Mouse (Mus musculus) lung, embryonic 15.5 days (tissue): ENCODE data around the gene Lhfpl5. TPM values are rescaled to one million over a fixed set of nuclear protein-coding genes. Genes with fewer than 3 reads are reported as not detected.

Source experiments
- ATAC-seq: fragments of 200-750 bp; cut with Nextera tagmentation; 2 replicates; pipeline ENCODE4 v1.8.0; 2017; ENCODE audit warnings: moderate number of reproducible peaks, borderline replicate concordance; ENCODE audit not compliant: low FRiP score, low TSS enrichment; ENCODE audit errors: extremely low read depth
- H3K27ac ChIP-seq: fragments of 300-500 bp; sonication (generic); 2 replicates; pipeline ENCODE4 v1.5.1; 2015; ENCODE audit warnings: moderate library complexity, mild to moderate bottlenecking, inconsistent platforms
- H3K27me3 ChIP-seq: fragments of 300-500 bp; sonication (generic); 2 replicates; pipeline ENCODE4 v1.6.1; 2015; ENCODE audit warnings: inconsistent platforms
- H3K36me3 ChIP-seq: fragments of 300-500 bp; sonication (generic); 2 replicates; pipeline ENCODE4 v1.6.1; 2015; ENCODE audit warnings: inconsistent platforms
- H3K4me1 ChIP-seq: fragments of 300-500 bp; sonication (generic); 2 replicates; pipeline ENCODE4 v1.6.1; 2015; ENCODE audit warnings: inconsistent platforms
- H3K4me2 ChIP-seq: fragments of 300-500 bp; sonication (generic); 2 replicates; pipeline ENCODE4 v1.6.1; 2015; ENCODE audit warnings: inconsistent platforms, mild to moderate bottlenecking, moderate library complexity
- H3K4me3 ChIP-seq: fragments of 300-500 bp; sonication (generic); 2 replicates; pipeline ENCODE4 v1.5.1; 2015; ENCODE audit warnings: mild to moderate bottlenecking, inconsistent platforms
- H3K9ac ChIP-seq: fragments of 300-500 bp; sonication (generic); 2 replicates; pipeline ENCODE4 v1.6.1; 2015; ENCODE audit warnings: inconsistent platforms
- H3K9me3 ChIP-seq: fragments of 300-500 bp; sonication (generic); 2 replicates; pipeline ENCODE4 v1.6.1; 2016; ENCODE audit warnings: inconsistent platforms
- WGBS: fragments of 180-500 bp; shearing (Covaris S2); methylation state at CpG from one replicate; pipeline ENCODE4 v1.1.7; 2015; 5-methylcytosine and 5-hydroxymethylcytosine counted together
- polyA plus RNA-seq: library from polyadenylated mRNA; unstranded; fragments of >200 nt; fragmentation: Nextera tagmentation; extraction: Ambion mirVana; gene quantifications from 2 replicates; pipeline ENCODE4 v1.2.1, GENCODE M21; 2015

Lhfpl5 gene
- polyA plus RNA-seq, 1 experiment from 2014 or later = 0.57 TPM

GRCm38 (mm10) chr17:28580396-28580795, 5.0 kb downstream of the Lhfpl5 start:
- Histone ChIP-seq H3K27ac (no peak overlapping the region), H3K36me3 (no peaks in the 10 kb centered on the region), H3K4me2 (no peak overlapping the region), H3K4me3 (no peak overlapping the region), H3K9ac (no peak overlapping the region), H3K27me3 (peaks cover 3% of the 10 kb centered on the region; the same call in 1 of the 2 replicates), H3K9me3 (no peaks in the 10 kb centered on the region), H3K4me1 (peaks cover 5% of the 10 kb centered on the region; the same call in 1 of the 2 replicates)
- 4% methylated on average over 9 of the region's 9 CpGs for WGBS
- 0 out of 2 replicates have a peak, but pooled peaks have one; percentile 45 for ATAC-seq

- WGBS = 47% methylated on average over 2 of the region's 2 CpGs
- Histone ChIP-seq H3K9me3 (no peaks in the 10 kb centered on the region), H3K27me3 (no peaks in the 10 kb centered on the region), H3K4me2 (no peak overlapping the region), H3K27ac (no peak overlapping the region), H3K9ac (no peak overlapping the region), H3K36me3 (no peaks in the 10 kb centered on the region), H3K4me3 (no peak overlapping the region), H3K4me1 (no peaks in the 10 kb centered on the region)
- no peak for ATAC-seq
These were observed 5.6 kb downstream of the Lhfpl5 start for GRCm38 (mm10) chr17:28581056-28581455.

GRCm38 (mm10) chr17:28586509-28586908, 11.1 kb downstream of the Lhfpl5 start:
- Histone ChIP-seq H3K9ac (no peak overlapping the region), H3K4me1 (no peaks in the 10 kb centered on the region), H3K4me3 (no peak overlapping the region), H3K36me3 (peaks cover 36% of the 10 kb centered on the region), H3K27ac (no peak overlapping the region), H3K27me3 (no peaks in the 10 kb centered on the region), H3K4me2 (no peak overlapping the region), H3K9me3 (no peaks in the 10 kb centered on the region)
- 71% methylated on average over 3 of the region's 3 CpGs for WGBS
- ATAC-seq = peak; percentile 35; the same call in 1 of the 2 replicates

- 81% methylated on average over 2 of the region's 2 CpGs for WGBS
- Histone ChIP-seq H3K9ac (no peak overlapping the region), H3K27ac (no peak overlapping the region), H3K4me1 (no peaks in the 10 kb centered on the region), H3K4me2 (no peak overlapping the region), H3K9me3 (no peaks in the 10 kb centered on the region), H3K27me3 (no peaks in the 10 kb centered on the region), H3K36me3 (peaks cover 57% of the 10 kb centered on the region), H3K4me3 (no peak overlapping the region)
- ATAC-seq = no peak
These were observed 13.2 kb downstream of the Lhfpl5 start for GRCm38 (mm10) chr17:28588591-28588990.

GRCm38 (mm10) chr17:28590596-28590995, 15.2 kb downstream of the Lhfpl5 start:
- Histone ChIP-seq H3K27ac (no peak overlapping the region), H3K36me3 (peaks cover 67% of the 10 kb centered on the region)
- WGBS = 79% methylated on average over 3 of the region's 3 CpGs

GRCm38 (mm10) chr17:28591476-28591875, 16.0 kb downstream of the Lhfpl5 start:
- no peak for ATAC-seq
- Histone ChIP-seq H3K9ac (no peak overlapping the region), H3K4me3 (no peak overlapping the region), H3K27me3 (no peaks in the 10 kb centered on the region), H3K4me2 (no peak overlapping the region), H3K9me3 (no peaks in the 10 kb centered on the region), H3K36me3 (peaks cover 76% of the 10 kb centered on the region), H3K27ac (no peak overlapping the region), H3K4me1 (no peaks in the 10 kb centered on the region)
- 86% methylated on average over 5 of the region's 5 CpGs for WGBS

More at GRCm38 (mm10) chr17:28590596-28590995, 15.2 kb downstream of the Lhfpl5 start:
- Histone ChIP-seq H3K4me2 (no peak overlapping the region), H3K4me3 (no peak overlapping the region), H3K27me3 (no peaks in the 10 kb centered on the region), H3K9ac (no peak overlapping the region), H3K9me3 (no peaks in the 10 kb centered on the region), H3K4me1 (no peaks in the 10 kb centered on the region)
- no peak for ATAC-seq

- WGBS = 11% methylated on average over 4 of the region's 4 CpGs
- Histone ChIP-seq H3K4me1 (no peaks in the 10 kb centered on the region), H3K27ac (no peak overlapping the region), H3K36me3 (peaks cover 85% of the 10 kb centered on the region), H3K27me3 (no peaks in the 10 kb centered on the region), H3K4me2 (no peak overlapping the region), H3K4me3 (no peak overlapping the region), H3K9ac (no peak overlapping the region), H3K9me3 (no peaks in the 10 kb centered on the region)
- no peak for ATAC-seq
These were observed 17.6 kb downstream of the Lhfpl5 start for GRCm38 (mm10) chr17:28592998-28593397.

- no peak overlapping the region for H3K4me2 ChIP-seq
- H3K9ac ChIP-seq = no peak overlapping the region
- H3K36me3 ChIP-seq = peaks cover 82% of the 10 kb centered on the region
- WGBS = 69% methylated on average over 4 of the region's 4 CpGs
- no peak overlapping the region for H3K27ac ChIP-seq
- H3K4me1 ChIP-seq = no peaks in the 10 kb centered on the region
- H3K4me3 ChIP-seq = no peak overlapping the region
- ATAC-seq = no peak
- no peaks in the 10 kb centered on the region for H3K27me3 ChIP-seq
- no peaks in the 10 kb centered on the region for H3K9me3 ChIP-seq
These were observed 18.5 kb downstream of the Lhfpl5 start for GRCm38 (mm10) chr17:28593965-28594364.

- H3K9me3 ChIP-seq = no peaks in the 10 kb centered on the region
- no peak for ATAC-seq
- H3K4me3 ChIP-seq = no peak overlapping the region
- H3K27ac ChIP-seq = no peak overlapping the region
- H3K27me3 ChIP-seq = no peaks in the 10 kb centered on the region
- H3K4me2 ChIP-seq = no peak overlapping the region
- WGBS = 83% methylated on average over 5 of the region's 5 CpGs
- no peak overlapping the region for H3K9ac ChIP-seq
- H3K4me1 ChIP-seq = no peaks in the 10 kb centered on the region
- peaks cover 86% of the 10 kb centered on the region for H3K36me3 ChIP-seq
These were observed 25.3 kb downstream of the Lhfpl5 start for GRCm38 (mm10) chr17:28600780-28601179.

- ATAC-seq = no peak
- Histone ChIP-seq H3K27me3 (no peaks in the 10 kb centered on the region), H3K4me1 (no peaks in the 10 kb centered on the region), H3K27ac (no peak overlapping the region), H3K9me3 (no peaks in the 10 kb centered on the region), H3K4me2 (no peak overlapping the region), H3K4me3 (no peak overlapping the region), H3K9ac (no peak overlapping the region), H3K36me3 (peaks cover 87% of the 10 kb centered on the region)
- WGBS = 92% methylated on average over 9 of the region's 9 CpGs
These were observed 26.3 kb downstream of the Lhfpl5 start for GRCm38 (mm10) chr17:28601557-28602250.

GRCm38 (mm10) chr17:28609543-28609942, 34.1 kb downstream of the Lhfpl5 start:
- Histone ChIP-seq H3K4me2 (no peak overlapping the region), H3K27ac (no peak overlapping the region), H3K4me3 (no peak overlapping the region), H3K27me3 (no peaks in the 10 kb centered on the region), H3K36me3 (peaks cover 39% of the 10 kb centered on the region), H3K4me1 (no peaks in the 10 kb centered on the region), H3K9me3 (no peaks in the 10 kb centered on the region), H3K9ac (no peak overlapping the region)
- WGBS = 79% methylated on average over 3 of the region's 3 CpGs
- ATAC-seq = no peak

GRCm38 (mm10) chr17:28612603-28613002, 37.2 kb downstream of the Lhfpl5 start:
- no peak for ATAC-seq
- Histone ChIP-seq H3K27ac (no peak overlapping the region), H3K4me2 (no peak overlapping the region), H3K9me3 (no peaks in the 10 kb centered on the region), H3K27me3 (no peaks in the 10 kb centered on the region), H3K4me3 (no peak overlapping the region), H3K36me3 (peaks cover 22% of the 10 kb centered on the region), H3K4me1 (0 out of 2 replicates have a peak, but pooled peaks cover 2% of the 10 kb centered on the region), H3K9ac (no peak overlapping the region)
- WGBS = 71% methylated on average over 2 of the region's 2 CpGs
